Mouse (Mus musculus): ENCODE data around the gene Cpeb1. TPM values are rescaled to one million over a fixed set of nuclear protein-coding genes. Genes with fewer than 3 reads are reported as not detected.

Gene Cpeb1
- polyA plus RNA-seq, 1 experiment from 2014 or later: 1.4 TPM

DNA sequence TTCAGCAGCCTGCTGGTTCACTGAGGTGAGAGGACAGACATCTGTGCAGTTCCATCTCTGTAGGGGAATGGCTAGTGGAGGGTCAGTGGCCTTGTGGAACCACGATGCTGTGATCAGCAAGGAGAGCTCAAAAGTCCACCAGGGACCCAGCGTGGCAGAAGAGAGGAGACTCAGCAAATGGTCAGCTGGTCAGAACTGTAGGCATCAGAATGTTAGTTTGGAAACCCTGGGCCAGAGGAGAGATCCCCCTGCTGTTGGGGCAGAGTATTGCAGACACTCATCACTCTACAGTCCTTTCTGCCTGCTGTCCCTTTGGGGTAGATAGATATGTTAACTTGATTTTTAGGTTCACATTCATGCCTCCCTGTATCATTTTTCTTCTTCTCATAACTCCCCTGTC lies 151.6 kb downstream of the Cpeb1 start:
- Histone ChIP-seq H3K9ac (ENCODE audit: low read length) (no peak overlapping the region), H3K27me3 (ENCODE audit: control insufficient read depth, insufficient read depth, low read length) (no peaks in the 10 kb centered on the region), H3K4me2 (no peak overlapping the region), H3K36me3 (ENCODE audit: control insufficient read depth, insufficient read depth, low read length) (no peaks in the 10 kb centered on the region), H3K4me3 (ENCODE audit: low read depth, low read length) (no peak overlapping the region), H3K4me1 (ENCODE audit: control insufficient read depth, insufficient read depth, low read length) (peaks cover 5% of the 10 kb centered on the region; the same call in 1 of the 2 replicates), H3K27ac (ENCODE audit: low read depth, low read length) (no peak overlapping the region), H3K9me3 (ENCODE audit: control insufficient read depth, low read length) (no peaks in the 10 kb centered on the region)
- no peak for DNase-seq (ENCODE audit: low spot score, missing footprints)
- WGBS: 97% methylated on average over 2 of the region's 2 CpGs
- ATAC-seq (ENCODE audit: low FRiP score): no peak

DNA sequence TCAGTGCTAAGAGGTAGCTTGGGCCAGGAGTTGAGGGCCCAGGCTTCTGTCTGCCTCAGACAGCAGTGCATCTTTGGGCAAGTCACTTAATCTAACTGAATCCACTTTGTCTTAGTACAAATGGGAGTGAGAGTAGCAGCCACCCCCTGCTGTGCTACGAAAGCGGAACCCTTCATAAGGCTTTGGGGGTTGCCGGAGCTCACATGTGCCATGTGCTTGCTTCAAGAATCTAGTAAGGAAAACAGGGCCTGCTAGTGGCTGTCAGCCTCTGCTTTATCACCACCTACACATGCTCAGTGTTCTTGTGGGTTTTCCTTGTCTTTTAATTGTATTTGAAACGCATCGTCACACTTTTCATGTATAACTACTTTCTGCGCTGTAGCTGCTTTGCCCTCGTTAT lies 153.9 kb downstream of the Cpeb1 start:
- Histone ChIP-seq H3K4me1 (ENCODE audit: control insufficient read depth, insufficient read depth, low read length) (peaks cover 5% of the 10 kb centered on the region; the same call in 1 of the 2 replicates), H3K9ac (ENCODE audit: low read length) (no peak overlapping the region), H3K36me3 (ENCODE audit: control insufficient read depth, insufficient read depth, low read length) (no peaks in the 10 kb centered on the region), H3K4me3 (ENCODE audit: low read depth, low read length) (no peak overlapping the region), H3K4me2 (no peak overlapping the region), H3K9me3 (ENCODE audit: control insufficient read depth, low read length) (no peaks in the 10 kb centered on the region), H3K27me3 (ENCODE audit: control insufficient read depth, insufficient read depth, low read length) (no peaks in the 10 kb centered on the region), H3K27ac (ENCODE audit: low read depth, low read length) (no peak overlapping the region)
- DNase-seq (ENCODE audit: low spot score, missing footprints) (no peak), ATAC-seq (ENCODE audit: low FRiP score) (no peak)
- WGBS: 49% methylated on average over 7 of the region's 7 CpGs

DNA sequence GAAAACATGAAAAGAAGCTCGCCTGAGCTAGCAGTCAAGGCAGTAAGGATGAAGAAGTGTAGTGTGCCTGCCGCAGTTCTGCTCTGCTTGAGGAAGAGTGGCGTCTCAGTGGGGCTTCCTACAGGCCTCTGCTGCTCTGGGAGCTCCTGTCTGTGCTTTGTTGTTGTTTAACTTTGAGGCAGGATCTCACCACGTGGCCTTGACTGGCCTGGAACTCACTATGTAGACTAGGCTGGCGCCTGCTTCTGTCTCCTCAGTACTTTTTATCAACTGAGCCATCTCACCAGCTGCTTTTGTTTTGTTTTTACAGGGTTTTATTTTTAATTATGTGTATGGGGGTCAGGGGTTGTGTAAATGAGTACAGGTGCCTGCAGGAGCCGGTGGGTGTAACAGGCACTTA lies 157.1 kb downstream of the Cpeb1 start:
- Histone ChIP-seq H3K27ac (ENCODE audit: low read depth, low read length) (no peak overlapping the region), H3K9ac (ENCODE audit: low read length) (no peak overlapping the region), H3K27me3 (ENCODE audit: control insufficient read depth, insufficient read depth, low read length) (no peaks in the 10 kb centered on the region), H3K4me3 (ENCODE audit: low read depth, low read length) (no peak overlapping the region), H3K9me3 (ENCODE audit: control insufficient read depth, low read length) (no peaks in the 10 kb centered on the region), H3K36me3 (ENCODE audit: control insufficient read depth, insufficient read depth, low read length) (no peaks in the 10 kb centered on the region), H3K4me1 (ENCODE audit: control insufficient read depth, insufficient read depth, low read length) (peaks cover 5% of the 10 kb centered on the region; the same call in 1 of the 2 replicates), H3K4me2 (no peak overlapping the region)
- ATAC-seq (ENCODE audit: low FRiP score) (no peak), DNase-seq (ENCODE audit: low spot score, missing footprints) (no peak)
- 42% methylated on average over 6 of the region's 6 CpGs for WGBS

Other genes starting within 250 kb of the Cpeb1 start
- 2.9 and 3.0 TPM in 2 replicates for gene Pde8a, start 241.9 kb downstream of the Cpeb1 start, polyA plus RNA-seq (2014; fragmentation: Nextera tagmentation; extraction: Ambion mirVana)
- gene Rps17, start 110.2 kb downstream of the Cpeb1 start, polyA plus RNA-seq (2014; fragmentation: Nextera tagmentation; extraction: Ambion mirVana): 1,045 and 1,155 TPM in 2 replicates
- 33.4 and 34.4 TPM in 2 replicates for gene Ap3b2, start 38.5 kb upstream of the Cpeb1 start, polyA plus RNA-seq (2014; fragmentation: Nextera tagmentation; extraction: Ambion mirVana)
- not detected in 2 replicates for gene BC048679, start 42.8 kb upstream of the Cpeb1 start, polyA plus RNA-seq (2014; fragmentation: Nextera tagmentation; extraction: Ambion mirVana)
- gene Fsd2, start 111.5 kb upstream of the Cpeb1 start, polyA plus RNA-seq (2014; fragmentation: Nextera tagmentation; extraction: Ambion mirVana): 0.08 and 0.22 TPM in 2 replicates
- 4.2 and 5.7 TPM in 2 replicates for gene Whamm, start 115.8 kb upstream of the Cpeb1 start, polyA plus RNA-seq (2014; fragmentation: Nextera tagmentation; extraction: Ambion mirVana)